Mouse (Mus musculus) thymus, postnatal 4 days (tissue): ENCODE results near the gene Sh2b2.
"Not testable (repeated sequence)": the region's sequence is repeated elsewhere in the genome, so short reads cannot be mapped to it uniquely, and the experiment has no call there.

ENCODE experiments used
- DNase-seq: peaks from one replicate; pipeline ENCODE4 v3.0.0; 2021

The Sh2b2 gene

DNA sequence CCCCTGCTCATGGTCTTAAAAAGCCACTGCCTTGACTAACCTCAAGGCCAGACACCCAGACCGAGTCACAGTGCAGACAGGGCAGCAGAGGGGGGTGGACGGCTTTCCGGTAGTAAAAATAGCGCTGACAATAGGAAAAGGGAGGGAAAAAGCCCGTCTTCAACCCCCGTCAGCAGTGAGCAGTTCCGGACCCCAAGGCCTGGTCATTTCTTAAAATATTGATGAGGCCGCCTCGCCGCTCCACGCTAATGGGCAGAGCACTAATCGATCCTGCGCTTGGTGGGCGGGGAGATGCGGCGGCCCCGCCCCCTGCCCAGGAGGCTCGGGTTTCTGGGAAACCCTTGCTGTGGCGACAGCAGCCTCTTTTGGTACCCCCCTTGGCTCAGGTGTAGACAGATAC is 8.7 kb downstream of the Sh2b2 start:
- no peak for DNase-seq

DNA sequence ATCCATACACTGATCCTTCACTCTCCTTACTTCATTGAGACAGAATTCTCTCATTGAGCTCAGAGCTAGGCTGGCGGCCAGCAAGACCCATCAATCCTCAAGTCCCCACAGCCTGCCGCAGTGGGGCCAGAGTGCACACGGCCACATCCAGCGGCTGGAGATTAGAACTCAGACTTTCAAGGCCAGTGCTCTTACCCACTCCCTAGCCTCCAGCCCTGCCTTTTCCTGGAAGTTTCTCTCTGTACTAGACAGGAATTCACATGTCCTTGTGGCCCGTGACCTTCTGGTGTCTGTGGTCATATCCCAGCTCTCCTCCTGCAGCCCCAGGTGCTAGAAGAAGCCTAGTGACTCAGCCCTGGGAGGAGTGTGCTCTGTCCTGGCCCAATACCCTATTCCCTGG is 9.7 kb downstream of the Sh2b2 start:
- DNase-seq, result no peak

DNA sequence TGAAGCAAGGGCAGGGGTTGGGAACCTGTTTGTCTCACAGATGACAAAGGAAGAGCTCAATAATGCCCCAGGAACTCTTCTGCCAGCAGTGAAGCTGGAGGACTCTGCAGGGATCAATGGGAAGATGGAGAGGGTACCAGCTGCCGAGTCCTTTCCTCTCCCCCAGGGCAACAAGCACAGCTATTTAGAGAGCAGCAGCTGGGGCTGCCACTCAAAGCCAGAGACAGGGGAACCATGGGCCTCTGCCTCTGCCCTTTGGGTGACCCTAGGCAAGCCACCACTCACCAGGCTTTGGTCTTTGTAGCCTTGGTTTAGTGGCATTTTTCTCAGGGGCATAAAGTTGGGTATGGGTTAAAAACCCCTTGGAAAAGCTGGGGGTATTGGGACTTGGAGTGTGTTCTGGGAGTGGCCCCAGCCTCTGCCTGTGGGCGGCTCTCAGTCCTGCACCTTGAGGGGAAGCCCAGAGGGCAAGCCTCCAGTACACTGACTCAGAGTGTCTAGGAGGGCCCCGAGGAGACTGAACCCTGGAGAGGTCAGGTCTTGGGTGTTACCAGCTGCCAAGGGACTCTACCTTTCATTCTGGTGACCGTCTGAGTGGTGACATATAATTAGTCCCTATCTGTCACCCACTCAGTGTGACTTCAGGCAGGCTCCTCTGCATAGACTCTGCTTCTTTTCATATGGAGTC is 15.9 kb downstream of the Sh2b2 start:
- DNase-seq, result no peak

GRCm38 (mm10) chr5:136226246-136226876 is 20.0 kb downstream of the Sh2b2 start:
- DNase-seq, result no peak

DNA sequence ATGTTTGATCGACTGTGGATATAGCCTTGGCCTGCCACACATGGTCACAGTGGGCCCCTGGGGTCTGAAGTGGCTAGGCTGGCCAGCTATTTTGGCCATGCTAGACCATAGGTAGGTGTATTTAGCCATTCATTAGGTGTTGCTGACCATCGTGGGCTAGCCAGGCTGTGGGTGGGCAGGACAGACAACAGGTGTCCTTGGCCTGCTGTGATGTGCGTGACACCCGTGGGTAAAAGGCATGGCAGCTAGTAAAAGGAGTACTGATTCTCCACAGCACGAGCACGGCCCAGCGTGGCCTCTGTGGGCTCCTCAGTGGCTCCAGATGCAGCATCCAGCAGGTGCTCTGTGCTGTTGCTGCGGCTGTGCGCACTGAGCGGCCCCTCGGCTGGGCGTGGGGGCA is 27.8 kb downstream of the Sh2b2 start:
- no peak for DNase-seq

DNA sequence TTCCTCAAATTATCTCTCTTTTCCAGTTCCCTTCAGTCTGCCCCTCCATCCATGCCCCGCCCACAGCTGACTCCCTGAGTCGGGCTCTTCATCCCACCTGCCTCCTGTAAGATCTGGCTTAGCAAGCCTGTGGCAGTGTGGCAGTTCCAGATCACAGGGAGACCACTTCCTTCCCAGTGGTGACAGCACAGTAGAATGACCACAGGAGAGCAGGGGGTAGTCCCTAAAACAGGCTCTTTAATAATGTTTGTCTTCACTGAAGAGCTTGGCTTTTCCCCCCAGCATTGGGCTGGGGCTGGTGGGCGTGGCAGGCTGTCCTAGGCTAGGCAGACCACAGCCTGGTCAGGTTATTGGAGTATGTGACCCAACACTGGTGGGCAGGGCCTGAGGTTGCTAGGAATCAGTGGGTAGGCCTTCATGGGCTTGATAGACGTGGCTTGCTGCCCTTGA is 28.4 kb downstream of the Sh2b2 start:
- no peak for DNase-seq

DNA sequence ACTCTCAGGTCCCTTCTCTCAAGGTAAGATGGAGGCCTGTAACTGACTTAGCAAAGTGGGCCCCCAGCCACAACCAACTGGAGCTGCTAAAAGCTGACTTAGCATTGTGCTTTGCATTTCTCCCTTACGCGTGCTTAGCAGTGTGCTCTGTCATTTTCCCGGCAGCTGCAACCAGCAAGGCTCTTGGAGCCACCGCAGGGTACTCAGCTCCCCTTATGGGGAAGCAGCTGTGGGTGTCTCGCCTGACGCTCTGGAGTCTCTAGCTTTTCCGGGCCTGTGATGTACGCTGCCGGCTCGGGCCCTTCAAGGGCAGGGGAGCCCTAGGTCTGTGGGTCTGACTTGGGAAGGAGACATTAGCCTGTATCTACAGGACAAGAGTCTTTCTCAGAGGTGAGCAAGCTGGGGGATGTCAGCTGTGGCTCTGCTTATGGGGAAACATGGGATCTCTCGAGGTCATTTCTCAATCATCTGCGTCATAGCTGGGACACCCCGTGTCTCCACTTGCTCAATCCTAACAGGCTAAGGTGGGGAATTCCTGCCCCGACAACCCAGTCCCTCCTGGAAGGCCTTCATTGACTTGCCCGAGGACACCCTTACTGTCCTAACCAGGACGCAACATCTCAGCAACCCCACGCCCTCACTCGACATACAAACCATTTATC is 29.2 kb downstream of the Sh2b2 start:
- peak; percentile 34 for DNase-seq

GRCm38 (mm10) chr5:136215958-136216357 is 30.4 kb downstream of the Sh2b2 start:
- DNase-seq, result no peak

GRCm38 (mm10) chr5:136215211-136215610 is 31.1 kb downstream of the Sh2b2 start:
- no peak for DNase-seq

DNA sequence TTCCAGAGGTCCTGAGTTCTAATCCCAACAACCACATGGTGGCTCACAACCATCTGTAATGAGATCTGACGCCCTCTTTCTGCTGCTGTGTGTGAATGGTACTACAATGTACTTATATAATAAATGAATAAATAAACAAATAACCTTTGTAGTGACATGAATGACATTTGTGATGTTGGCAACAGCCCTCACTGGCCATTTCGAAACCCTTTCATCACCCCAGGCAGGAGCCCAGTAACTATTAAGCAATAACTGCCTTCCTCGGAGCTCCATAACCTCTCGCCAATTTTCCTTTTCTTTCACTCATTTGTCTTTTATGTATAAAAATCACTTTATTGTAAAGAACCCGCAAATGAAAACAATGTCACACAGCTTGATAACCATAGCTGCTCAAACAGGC is 32.6 kb downstream of the Sh2b2 start:
- DNase-seq, result no peak

DNA sequence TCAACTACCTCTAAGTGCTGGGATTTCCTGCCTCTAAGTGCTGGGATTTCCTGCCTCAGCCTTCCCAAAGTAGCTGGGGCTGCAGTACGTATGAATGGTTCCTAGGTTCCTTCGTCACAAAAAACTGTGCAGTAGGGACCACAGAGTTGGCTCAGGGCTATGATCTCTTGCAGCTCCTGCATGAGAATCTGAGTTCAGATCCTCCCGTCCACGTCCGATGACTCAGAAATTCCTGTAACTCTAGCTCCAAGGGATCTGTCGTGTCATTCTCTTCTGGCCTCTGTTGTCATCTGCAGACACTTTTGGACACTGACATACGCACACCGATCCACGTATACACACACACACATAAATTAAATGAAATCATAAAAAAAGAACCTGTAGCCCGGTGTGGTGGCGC is 33.6 kb downstream of the Sh2b2 start:
- DNase-seq, result no peak

- DNase-seq, result not testable (repeated sequence)
Observed at GRCm38 (mm10) chr5:136211341-136212102, 34.8 kb downstream of the Sh2b2 start.

DNA sequence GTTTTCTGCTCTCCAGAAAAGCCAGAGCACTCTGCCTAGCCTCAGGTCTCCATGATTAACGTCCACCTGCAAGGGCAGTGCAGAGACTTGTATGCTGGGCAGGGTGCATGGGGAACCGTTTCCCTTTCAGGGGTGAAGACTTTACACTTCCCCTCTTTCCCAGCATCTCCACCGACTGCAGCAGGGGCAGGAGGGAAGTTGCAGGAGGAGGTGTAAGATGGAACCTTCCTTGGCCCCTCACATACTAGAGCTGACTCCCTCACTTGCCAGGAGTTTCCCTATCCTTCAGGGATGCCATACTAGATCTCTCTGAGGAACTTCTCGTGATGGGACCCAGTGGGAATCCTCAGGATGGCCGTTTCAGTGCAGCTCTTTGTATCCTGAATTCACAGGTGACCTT is 35.8 kb downstream of the Sh2b2 start:
- no peak for DNase-seq

GRCm38 (mm10) chr5:136201832-136202231 is 44.5 kb downstream of the Sh2b2 start:
- peak; percentile 53 for DNase-seq

DNA sequence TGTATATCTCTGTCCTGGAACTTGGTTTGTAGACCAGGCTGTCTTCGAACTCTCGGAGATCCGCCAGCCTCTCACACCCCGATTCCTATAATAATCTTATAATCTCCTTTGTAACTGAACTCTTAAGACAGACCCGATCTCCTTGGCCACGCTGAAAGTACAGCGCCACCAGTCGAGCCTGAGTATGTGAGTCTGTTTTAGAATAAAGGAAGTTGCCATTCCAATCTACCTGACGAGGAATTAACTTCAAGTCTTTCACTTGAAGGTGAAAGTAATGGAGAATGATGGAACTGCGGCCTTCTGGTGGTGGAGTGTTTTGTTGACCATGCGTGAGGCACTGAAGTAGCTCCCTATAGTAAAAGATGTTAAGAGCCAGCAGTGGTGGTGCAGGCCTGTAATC is 46.8 kb downstream of the Sh2b2 start:
- DNase-seq, result no peak

DNA sequence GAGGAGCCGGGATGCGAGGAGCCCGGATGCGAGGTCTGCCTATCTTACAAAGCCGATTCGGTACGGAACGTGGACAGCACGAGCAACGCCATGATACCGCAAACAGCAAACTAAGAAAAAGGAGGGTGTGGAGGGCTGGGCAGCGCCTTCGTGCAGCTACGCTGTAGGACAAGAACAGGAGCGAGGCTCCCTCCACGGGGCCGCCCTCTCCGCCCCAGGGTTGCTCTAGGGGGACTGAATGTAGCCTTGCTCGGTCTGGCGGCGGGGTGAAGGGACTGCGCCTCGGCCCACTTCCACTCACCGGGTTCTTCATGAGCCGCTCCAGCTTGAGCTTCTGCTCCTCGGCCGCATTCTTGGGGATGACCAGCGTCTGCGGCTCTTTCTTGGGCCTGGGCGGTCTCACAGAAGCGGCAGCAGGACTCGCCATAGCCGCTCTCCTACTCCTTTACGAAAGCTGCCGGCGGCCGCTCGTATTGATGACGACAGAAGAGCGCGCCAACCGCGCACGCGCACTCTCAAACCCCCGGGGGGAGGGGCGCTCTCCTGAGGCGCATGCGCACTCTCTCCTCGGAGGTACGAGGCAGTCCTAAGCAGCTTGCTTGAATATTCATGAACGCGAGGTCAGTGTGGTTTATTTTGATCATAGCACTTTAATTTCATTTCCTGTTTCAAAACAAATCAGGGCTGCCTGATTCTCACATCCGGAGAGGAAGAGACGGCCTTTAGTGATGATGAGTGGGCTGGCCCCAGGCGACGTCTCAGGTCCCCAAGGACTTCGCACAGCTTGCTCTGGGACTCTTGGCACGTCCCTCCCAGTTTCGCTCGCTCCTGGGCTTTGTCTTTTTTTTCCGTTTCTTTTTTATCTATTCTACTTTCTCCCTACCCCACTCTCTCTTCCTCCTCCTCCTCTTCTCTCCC is 47.6 kb downstream of the Sh2b2 start, which contains the start of gene Prkrip1:
Prkrip1 (minus strand) TSS at position 490 of the 918 bp plus-strand sequence.
- peak; percentile 96 for DNase-seq

- DNase-seq, result no peak
Observed at GRCm38 (mm10) chr5:136191870-136192269, 54.5 kb downstream of the Sh2b2 start.

DNA sequence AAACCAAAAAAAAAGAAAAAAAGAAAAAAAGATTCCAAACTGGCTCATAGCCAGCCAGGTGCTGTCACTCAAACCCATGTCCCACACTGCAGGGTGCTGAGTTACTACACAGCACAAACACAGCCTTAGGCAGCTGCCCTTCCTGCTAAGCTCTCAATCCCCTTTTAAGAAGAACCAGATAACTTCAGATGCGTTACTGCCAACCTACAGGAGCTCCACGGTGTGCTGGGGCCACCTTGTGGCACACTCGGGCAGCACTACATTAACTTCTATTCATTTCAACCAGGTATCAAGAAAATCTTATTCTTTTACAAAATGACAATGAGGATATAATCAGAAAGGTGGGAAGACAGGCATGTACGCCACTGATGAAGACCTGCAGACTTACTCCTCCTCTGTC is 59.6 kb downstream of the Sh2b2 start:
- DNase-seq, result peak; percentile 85

GRCm38 (mm10) chr5:136183766-136184165 is 62.6 kb downstream of the Sh2b2 start:
- peak; percentile 28 for DNase-seq

GRCm38 (mm10) chr5:136182830-136183229 is 63.5 kb downstream of the Sh2b2 start:
- DNase-seq, result no peak

DNA sequence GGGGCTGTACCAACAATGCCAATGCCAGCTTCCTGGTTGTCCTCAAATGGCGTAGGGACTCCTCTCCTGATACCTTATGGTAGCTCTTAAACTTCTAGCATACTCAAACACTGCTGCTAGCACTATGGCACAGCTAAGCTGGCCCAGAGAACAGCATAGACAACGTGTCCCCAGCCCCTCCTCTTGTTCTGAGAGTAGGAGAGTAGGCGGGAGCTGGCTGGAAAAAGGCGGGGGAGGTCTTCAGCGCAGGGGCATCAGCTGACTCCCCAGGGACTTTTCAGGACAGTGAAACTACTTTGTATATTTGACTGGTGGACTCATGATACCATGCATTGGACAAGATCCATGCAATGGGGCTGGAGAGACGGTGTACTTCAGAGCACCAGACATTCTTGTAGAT is 64.3 kb downstream of the Sh2b2 start:
- DNase-seq, result no peak

DNA sequence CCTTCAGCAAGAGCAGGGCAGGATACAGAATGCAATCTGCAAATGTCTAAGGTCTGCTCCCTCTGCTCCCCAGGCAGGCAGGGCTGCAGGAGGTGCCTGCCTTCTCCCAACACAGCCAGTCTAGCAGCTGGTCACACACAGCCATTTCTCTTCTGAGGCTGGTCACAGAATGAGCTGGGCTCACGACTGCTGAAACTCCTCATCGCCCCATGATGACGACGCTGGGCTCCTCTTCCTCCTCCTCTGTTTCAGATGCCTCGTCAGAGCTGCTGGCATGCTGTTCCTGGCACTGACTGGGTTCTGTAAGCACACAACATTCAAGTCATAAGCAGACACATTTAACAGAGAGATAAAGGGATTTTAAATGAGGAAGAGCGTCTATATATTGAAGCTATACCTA is 65.2 kb downstream of the Sh2b2 start:
- no peak for DNase-seq
